Mouse (Mus musculus) myocyte (in vitro differentiated cells): Measurements from ENCODE around the gene Rassf1. TPM values are rescaled to one million over a fixed set of nuclear protein-coding genes. Genes with fewer than 3 reads are reported as not detected.
A peak's percentile ranks its signal among the peaks of the same experiment; 100 is the strongest.

Experiments used
- H3K27me3 ChIP-seq: one replicate; pipeline ENCODE4 v1.6.1; 2011; ENCODE audit not compliant: control insufficient read depth, insufficient read depth, insufficient read length
- H3K36me3 ChIP-seq: one replicate; pipeline ENCODE4 v1.6.1; 2011; ENCODE audit not compliant: control insufficient read depth, insufficient read depth
- H3K4me2 ChIP-seq: one replicate; pipeline ENCODE4 v1.6.1; 2011; ENCODE audit warnings: low read depth, control low read depth
- H3K4me3 ChIP-seq: one replicate; pipeline ENCODE4 v1.5.1; 2011; ENCODE audit warnings: mild to moderate bottlenecking, control low read depth, moderate library complexity
- H3K79me2 ChIP-seq: one replicate; pipeline ENCODE4 v1.6.1; 2011; ENCODE audit not compliant: control insufficient read depth, insufficient read depth
- H3ac ChIP-seq: one replicate; pipeline ENCODE4 v1.6.1; 2011; ENCODE audit not compliant: control insufficient read depth, insufficient read length
- CEBPB ChIP-seq: IDR thresholded peaks from 2 replicates; pipeline ENCODE4 v1.6.1; 2011; ENCODE audit warnings: mild to moderate bottlenecking, moderate library complexity; ENCODE audit not compliant: poor library complexity, insufficient read depth, severe bottlenecking
- E2F4 ChIP-seq: IDR thresholded peaks from one replicate; pipeline ENCODE4 v1.6.1; 2011; ENCODE audit warnings: mild to moderate bottlenecking, control low read depth, moderate library complexity; ENCODE audit not compliant: insufficient read depth
- MAX ChIP-seq: IDR thresholded peaks from one replicate; pipeline ENCODE4 v1.6.1; 2011; ENCODE audit warnings: low read depth, mild to moderate bottlenecking, control low read depth
- MYOD1 ChIP-seq, 3 experiments: IDR thresholded peaks; one replicate each; pipeline ENCODE4 v1.6.1; 2011; ENCODE audit warnings: control low read depth in 2 of 3, low read depth in 2 of 3, mild to moderate bottlenecking in 2 of 3, moderate library complexity in 1 of 3; ENCODE audit not compliant: insufficient read length in 2 of 3, control insufficient read depth in 1 of 3
- MYOG ChIP-seq, 3 experiments: IDR thresholded peaks; one replicate each; pipeline ENCODE4 v1.6.1; 2011; ENCODE audit warnings: control low read depth in 2 of 3, low read depth in 2 of 3, mild to moderate bottlenecking in 2 of 3; ENCODE audit not compliant: insufficient read length in 2 of 3, control insufficient read depth in 1 of 3, insufficient read depth in 1 of 3
- POLR2A ChIP-seq: IDR thresholded peaks from one replicate; pipeline ENCODE4 v1.6.1; 2011; ENCODE audit warnings: low read depth, mild to moderate bottlenecking, control low read depth, moderate library complexity; ENCODE audit not compliant: insufficient read length
- POLR2AphosphoS2 ChIP-seq: IDR thresholded peaks from one replicate; pipeline ENCODE4 v1.6.1; 2011; ENCODE audit warnings: low read depth, control low read depth; ENCODE audit not compliant: insufficient read length
- REST ChIP-seq: IDR thresholded peaks from one replicate; pipeline ENCODE4 v1.6.1; 2011; ENCODE audit warnings: mild to moderate bottlenecking, control low read depth, moderate library complexity; ENCODE audit not compliant: insufficient read depth, insufficient read length
- SRF ChIP-seq: IDR thresholded peaks from one replicate; pipeline ENCODE4 v1.6.1; 2011; ENCODE audit warnings: low read depth; ENCODE audit not compliant: control insufficient read depth, insufficient read length
- TCF12 ChIP-seq: IDR thresholded peaks from one replicate; pipeline ENCODE4 v1.6.1; 2011; ENCODE audit warnings: mild to moderate bottlenecking, control low read depth; ENCODE audit not compliant: poor library complexity, insufficient read depth, severe bottlenecking
- TCF3 ChIP-seq: IDR thresholded peaks from one replicate; pipeline ENCODE4 v1.6.1; 2011; ENCODE audit warnings: low read depth, control low read depth; ENCODE audit not compliant: insufficient read length
- USF1 ChIP-seq: IDR thresholded peaks from one replicate; pipeline ENCODE4 v1.6.1; 2011; ENCODE audit warnings: low read depth, mild to moderate bottlenecking, control low read depth, moderate library complexity
- polyA plus RNA-seq: library from polyadenylated mRNA; unstranded; fragments of >200 nt; fragmentation: generic; extraction: Trizol; gene quantifications from one replicate; pipeline ENCODE4 v1.2.1, GENCODE M21; 2012; ENCODE audit warnings: missing spikeins

Rassf1 gene
- polyA plus RNA-seq, 1 experiment, result 59.3 TPM

DNA sequence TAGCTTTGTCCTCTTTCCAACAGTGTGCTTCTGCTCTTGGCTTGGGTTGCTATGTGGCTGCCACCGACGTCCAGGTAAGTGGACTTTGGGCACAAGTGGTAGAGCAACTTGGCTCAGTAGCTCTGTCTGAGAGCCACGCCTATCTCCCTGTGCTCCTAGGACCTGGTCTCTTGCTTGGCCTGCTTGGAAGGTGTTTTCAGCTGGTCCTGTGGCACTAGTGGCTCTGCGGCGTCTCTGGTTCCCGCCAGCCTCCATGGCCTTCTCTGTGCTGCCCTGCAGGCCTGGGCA, 39.4 kb downstream of the Rassf1 start:
- TF ChIP-seq TCF3 (no peak), POLR2AphosphoS2 (no peak), REST (no peak), POLR2A (no peak), MYOG (IDR thresholded peaks at IDR 0.05; ENCODE audit: control insufficient read depth in 1 of 3, insufficient read depth in 1 of 3, insufficient read length in 2 of 3, low read depth in 2 of 3) (no peak), CEBPB (no peak), MAX (no peak), MYOD1 (IDR thresholded peaks at IDR 0.05; ENCODE audit: control insufficient read depth in 1 of 3, insufficient read length in 2 of 3, low read depth in 2 of 3) (no peak), SRF (no peak), USF1 (no peak), E2F4 (no peak), TCF12 (no peak)
- Histone ChIP-seq H3K4me3 (no peak overlapping the region), H3K27me3 (no peaks in the 10 kb centered on the region), H3K36me3 (peaks cover 4% of the 10 kb centered on the region), H3K79me2 (peaks cover 14% of the 10 kb centered on the region), H3ac (no peak overlapping the region), H3K4me2 (no peak overlapping the region)

DNA sequence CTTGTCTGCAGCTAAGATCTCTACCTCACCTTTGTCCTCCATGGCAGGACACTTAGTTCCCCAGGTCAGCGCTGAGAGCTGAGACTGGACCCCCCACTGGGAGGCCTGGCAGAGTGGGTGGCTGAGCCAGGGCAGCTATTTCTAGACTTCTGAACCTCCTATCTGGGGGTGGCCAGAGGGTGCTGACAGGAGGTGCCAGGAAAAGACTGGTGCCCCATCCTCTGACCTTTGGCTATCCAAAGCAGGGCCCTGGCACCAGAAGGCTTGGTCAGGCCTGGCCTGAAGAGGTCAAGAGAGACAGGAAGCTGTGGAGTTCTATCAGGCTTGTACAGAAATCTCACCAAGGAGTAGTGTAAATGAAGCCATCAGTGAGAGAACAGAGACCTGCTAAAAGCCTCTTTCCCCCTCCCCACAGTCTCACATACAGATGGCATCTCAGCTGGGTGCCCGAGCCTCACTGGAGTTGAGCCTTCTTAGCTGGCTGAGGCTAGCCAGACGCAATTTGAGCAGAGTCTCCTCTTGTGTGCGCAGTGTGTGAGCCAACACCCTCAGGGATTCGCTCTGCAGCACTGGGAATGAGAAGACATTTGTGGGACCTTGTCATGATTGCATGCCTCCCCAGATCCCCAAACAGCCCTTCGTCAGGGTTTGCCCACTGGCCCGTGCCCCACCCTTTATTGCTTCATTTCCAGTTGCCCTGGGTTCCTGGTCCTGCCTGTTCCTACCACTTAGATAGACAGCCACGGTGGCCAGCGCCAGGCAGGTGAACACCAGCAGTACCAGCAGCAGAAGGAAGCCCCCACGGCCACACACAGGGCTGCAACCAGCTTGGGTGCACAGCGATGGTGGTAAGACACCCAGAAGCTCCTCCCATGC, 42.0 kb downstream of the Rassf1 start:
- H3K36me3 ChIP-seq, result peaks cover 4% of the 10 kb centered on the region

DNA sequence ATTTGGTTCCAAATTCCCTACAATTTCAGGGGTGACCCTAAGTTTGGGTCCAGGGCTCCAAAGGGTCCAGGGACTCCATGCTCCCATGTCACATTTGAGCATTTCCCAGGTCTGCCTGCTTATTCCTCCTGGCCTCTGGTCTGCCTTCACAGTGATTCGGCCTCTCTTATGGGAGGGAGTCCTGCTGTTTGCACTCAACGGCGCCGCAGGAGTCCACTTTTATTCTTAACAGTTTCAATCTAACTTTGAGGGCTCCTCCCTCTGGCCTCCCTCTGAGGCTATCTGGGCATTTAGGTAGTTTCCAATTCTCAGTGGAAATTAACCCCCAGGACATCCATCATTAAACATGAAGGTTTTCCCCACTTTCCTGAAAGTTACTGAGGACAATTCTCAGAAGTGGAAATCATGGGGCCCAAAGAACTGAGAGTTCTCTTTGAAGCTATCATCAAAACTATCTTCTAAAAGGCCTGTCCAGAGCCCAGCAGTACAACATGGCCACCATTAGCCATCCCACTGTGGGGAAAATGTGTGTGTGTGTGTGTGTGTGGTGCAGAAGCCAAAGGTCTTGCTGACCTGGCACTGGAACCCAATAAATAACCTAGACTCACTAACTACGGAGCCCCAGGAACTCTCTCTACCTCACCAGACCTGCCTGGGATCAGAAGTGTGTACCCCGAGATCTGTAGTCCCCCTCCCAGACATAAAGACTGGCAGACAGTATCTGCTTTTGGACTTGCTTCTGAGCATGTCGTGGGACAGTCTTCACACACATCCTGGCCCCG, 43.1 kb downstream of the Rassf1 start:
- TF ChIP-seq MYOD1 (IDR thresholded peaks at IDR 0.05; ENCODE audit: control insufficient read depth in 1 of 3, insufficient read length in 2 of 3, low read depth in 2 of 3) (no peak), SRF (no peak), MAX (no peak), USF1 (no peak), POLR2AphosphoS2 (peak; percentile 28), REST (no peak), TCF3 (no peak)
- Histone ChIP-seq H3K36me3 (peaks cover 4% of the 10 kb centered on the region), H3K4me2 (no peak overlapping the region), H3K4me3 (no peak overlapping the region), H3K79me2 (no peaks in the 10 kb centered on the region), H3K27me3 (no peaks in the 10 kb centered on the region), H3ac (no peak overlapping the region)

More for the DNA sequence above, 42.0 kb downstream of the Rassf1 start:
- H3K4me3 ChIP-seq, result no peak overlapping the region
- no peak overlapping the region for H3ac ChIP-seq
- peaks cover 8% of the 10 kb centered on the region for H3K79me2 ChIP-seq
- H3K4me2 ChIP-seq, result no peak overlapping the region
- TF ChIP-seq CEBPB, result no peak
- no peaks in the 10 kb centered on the region for H3K27me3 ChIP-seq

DNA sequence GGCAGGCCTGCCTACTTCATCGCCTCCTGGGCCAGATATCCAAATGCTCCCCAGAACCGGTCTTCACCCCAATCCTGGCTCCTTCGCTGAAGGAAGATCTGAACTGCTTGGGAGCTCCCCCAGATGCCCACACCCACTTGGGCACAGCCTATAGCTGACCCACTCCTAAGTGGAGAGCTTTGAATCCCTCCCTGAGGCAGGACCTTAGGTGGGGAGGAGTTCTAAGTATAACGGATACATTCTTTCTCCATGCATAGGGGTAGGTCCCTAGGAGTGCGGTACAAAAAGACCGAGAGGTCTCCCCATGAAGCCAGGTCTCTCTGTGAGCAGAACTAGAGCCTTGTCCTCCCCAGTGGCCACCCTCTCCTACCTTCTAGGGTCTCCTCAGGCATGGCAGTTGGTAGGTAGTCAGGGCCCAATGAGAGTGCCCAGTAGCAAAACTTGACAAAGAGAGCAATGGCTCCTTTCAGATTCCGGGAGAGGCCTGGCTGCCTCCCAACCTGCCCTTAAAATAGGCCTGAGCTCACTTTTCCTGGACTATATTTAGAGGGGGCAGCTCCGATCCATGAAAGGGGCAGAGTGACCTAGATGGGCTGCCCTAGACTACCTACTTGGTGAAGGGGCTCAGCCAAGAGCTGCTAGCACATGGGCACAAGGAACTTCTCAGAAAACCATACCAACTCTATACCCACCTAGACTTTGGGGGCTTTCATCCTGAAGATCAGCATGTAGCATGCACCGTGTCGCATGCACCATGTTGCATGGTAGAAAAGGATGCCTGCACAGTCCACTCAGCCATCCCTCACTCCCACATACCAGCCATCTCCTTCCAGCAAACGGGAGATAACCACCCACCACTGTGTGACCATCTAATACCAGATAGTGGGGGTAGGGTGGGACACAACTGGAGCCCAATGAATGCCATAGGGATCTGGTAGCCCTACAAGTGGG, 45.5 kb downstream of the Rassf1 start:
- no peak for TF ChIP-seq REST
- TF ChIP-seq POLR2A, result peak; percentile 6
- TF ChIP-seq SRF, result no peak
- no peak for TF ChIP-seq MYOD1 (IDR thresholded peaks at IDR 0.05; ENCODE audit: control insufficient read depth in 1 of 3, insufficient read length in 2 of 3, low read depth in 2 of 3)
- TF ChIP-seq MAX, result no peak
- peak; percentile 86 for TF ChIP-seq POLR2AphosphoS2
- TF ChIP-seq CEBPB, result no peak
- no peak for TF ChIP-seq TCF3
- H3K36me3 ChIP-seq, result peaks cover 11% of the 10 kb centered on the region
- H3K4me3 ChIP-seq, result no peak overlapping the region
- peak overlapping the region; percentile 45 for H3K4me2 ChIP-seq
- no peak overlapping the region for H3ac ChIP-seq
- H3K27me3 ChIP-seq, result no peaks in the 10 kb centered on the region
- no peaks in the 10 kb centered on the region for H3K79me2 ChIP-seq
